Mouse (Mus musculus): ENCODE data around the gene Cldn17.

GRCm38 (mm10) chr16:88511348-88511747, 4.6 kb upstream of the Cldn17 start:
- TF ChIP-seq CTCF (IDR thresholded peaks at IDR 0.05; ENCODE audit: borderline replicate concordance, extremely low read depth, insufficient read depth, insufficient read length) (no peak), POLR2A (IDR thresholded peaks at IDR 0.05; ENCODE audit: borderline replicate concordance, extremely low read depth, insufficient read depth, insufficient read length, poor library complexity, severe bottlenecking) (no peak)
